ENCODE assay signal across 9 mouse cellular contexts in the genomic region with DNA sequence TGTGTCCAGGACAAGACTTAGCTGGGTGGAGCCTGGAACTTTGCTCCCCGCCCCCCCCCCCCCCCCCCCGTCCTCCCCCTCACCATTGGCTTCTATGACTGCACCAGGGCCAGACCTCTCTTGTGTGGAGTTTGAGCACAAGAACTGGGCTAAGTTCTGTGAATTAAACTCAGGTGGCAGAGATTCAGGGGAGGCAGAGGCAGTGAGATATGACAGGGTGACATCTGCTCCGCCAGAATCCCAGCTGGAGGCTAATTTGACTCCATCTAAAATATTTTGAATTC.
A peak's percentile ranks its signal among the peaks of the same experiment; 100 is the strongest.
DNase-seq lines count a peak whose midpoint lies in the region; ATAC-seq and TF ChIP-seq lines count a peak whose summit lies in the region.
"Had no signal": no experiment of that assay in that cellular context is flagged by ENCODE, and none has a peak within 500 bp of the region (broad histone marks: within the 10 kb centered on the region; RNA-seq: fewer than 3 reads in every experiment).

No protein-coding gene starts in this region.

- DNase-seq in heart, adult 8-10 months (ENCODE audit: low spot score) = no peak
- DNase-seq in embryonic facial prominence, embryonic 11.5 days (ENCODE audit: low spot score) = no peak
- peak; percentile 38 for DNase-seq in midbrain, postnatal 0 days (ENCODE audit: low spot score)
- DNase-seq in heart, postnatal 10 days = no peak
- no peak for DNase-seq in ovary, postnatal 10 days (ENCODE audit: low spot score)
- DNase-seq in stomach, postnatal 0 days (ENCODE audit: low spot score) = no peak
- DNase-seq: thymus, adult 18-20 months had no signal

- no peak for ATAC-seq in heart, embryonic 12.5 days (ENCODE audit: insufficient number of reproducible peaks, low FRiP score)
- no peak for ATAC-seq in embryonic facial prominence, embryonic 11.5 days (replicated peaks; ENCODE audit: insufficient number of reproducible peaks, low FRiP score, low TSS enrichment, low read depth)
- peak; percentile 66 for ATAC-seq in hindbrain, embryonic 12.5 days (ENCODE audit: low FRiP score)
- ATAC-seq in midbrain, postnatal 0 days (ENCODE audit: low FRiP score) = no peak
- ATAC-seq in stomach, postnatal 0 days (ENCODE audit: low FRiP score, low TSS enrichment) = no peak

- 0 out of 2 replicates have a peak overlapping the region, but pooled peaks have one; percentile 53 for H3K4me2 ChIP-seq in heart, embryonic 12.5 days
- 0 out of 2 replicates have a peak overlapping the region, but pooled peaks have one; percentile 20 for H3K4me2 ChIP-seq in embryonic facial prominence, embryonic 11.5 days (ENCODE audit: low read depth, low read length)
- H3K4me2 ChIP-seq in hindbrain, embryonic 12.5 days (replicated peaks) = peak overlapping the region; percentile 21
- no peak overlapping the region for H3K4me2 ChIP-seq in midbrain, postnatal 0 days (ENCODE audit: low read depth, low read length, poor library complexity, severe bottlenecking)
- no peak overlapping the region for H3K4me2 ChIP-seq in stomach, postnatal 0 days (replicated peaks; ENCODE audit: low read depth)

- peaks cover 14% of the 10 kb centered on the region for H3K27me3 ChIP-seq in heart, embryonic 12.5 days (replicated peaks)
- no peaks in the 10 kb centered on the region for H3K27me3 ChIP-seq in embryonic facial prominence, embryonic 11.5 days (ENCODE audit: control insufficient read depth, insufficient read depth, low read length)
- H3K27me3 ChIP-seq in hindbrain, embryonic 12.5 days = no peaks in the 10 kb centered on the region
- H3K27me3 ChIP-seq in midbrain, postnatal 0 days (ENCODE audit: insufficient read depth, low read length) = no peaks in the 10 kb centered on the region
- no peaks in the 10 kb centered on the region for H3K27me3 ChIP-seq in stomach, postnatal 0 days (ENCODE audit: control insufficient read depth, insufficient read depth, low read length)

- no peak for TF ChIP-seq EP300 in stomach, postnatal 0 days (optimal IDR thresholded peaks at IDR 0.05)

- 28% methylated on average over 3 of the region's 3 CpGs for WGBS in heart, embryonic 12.5 days
- WGBS in embryonic facial prominence, embryonic 11.5 days = 13% methylated on average over 2 of the region's 3 CpGs
- WGBS in hindbrain, embryonic 12.5 days = 7% methylated on average over 1 of the region's 3 CpGs
- WGBS in midbrain, postnatal 0 days = 29% methylated on average over 1 of the region's 3 CpGs
- WGBS in stomach, postnatal 0 days = 37% methylated on average over 1 of the region's 3 CpGs

- intact Hi-C loops in heart, postnatal 10 days (cut with DNase I) = no loop called here

- no peak for TF ChIP-seq CTCF in midbrain, postnatal 0 days (IDR thresholded peaks at IDR 0.05)
- no peak for TF ChIP-seq CTCF in stomach, postnatal 0 days (IDR thresholded peaks at IDR 0.05; ENCODE audit: low read depth)

- no peaks in the 10 kb centered on the region; the same call in 1 of the 2 replicates for H3K9me3 ChIP-seq in heart, embryonic 12.5 days (replicated peaks)
- no peaks in the 10 kb centered on the region for H3K9me3 ChIP-seq in embryonic facial prominence, embryonic 11.5 days (replicated peaks; ENCODE audit: control insufficient read depth, low read length)
- no peaks in the 10 kb centered on the region; the same call in 1 of the 2 replicates for H3K9me3 ChIP-seq in hindbrain, embryonic 12.5 days (replicated peaks)
- H3K9me3 ChIP-seq in midbrain, postnatal 0 days (ENCODE audit: low read length) = no peaks in the 10 kb centered on the region
- no peaks in the 10 kb centered on the region for H3K9me3 ChIP-seq in stomach, postnatal 0 days (ENCODE audit: control insufficient read depth, low read length)

- no peak overlapping the region for H3K9ac ChIP-seq in heart, embryonic 12.5 days
- no peak overlapping the region for H3K9ac ChIP-seq in embryonic facial prominence, embryonic 11.5 days (replicated peaks; ENCODE audit: low read length)
- H3K9ac ChIP-seq in hindbrain, embryonic 12.5 days = no peak overlapping the region
- H3K9ac ChIP-seq in midbrain, postnatal 0 days (replicated peaks; ENCODE audit: low read length, poor library complexity, severe bottlenecking) = no peak overlapping the region
- no peak overlapping the region for H3K9ac ChIP-seq in stomach, postnatal 0 days (ENCODE audit: low read length)

- no peak overlapping the region for H3K27ac ChIP-seq in heart, embryonic 12.5 days (ENCODE audit: poor library complexity, severe bottlenecking)
- no peak overlapping the region for H3K27ac ChIP-seq in embryonic facial prominence, embryonic 11.5 days (replicated peaks; ENCODE audit: low read depth, low read length)
- H3K27ac ChIP-seq in hindbrain, embryonic 12.5 days = peak overlapping the region; percentile 79
- no peak overlapping the region for H3K27ac ChIP-seq in midbrain, postnatal 0 days (ENCODE audit: low read depth, low read length)
- H3K27ac ChIP-seq in stomach, postnatal 0 days (replicated peaks) = no peak overlapping the region

- H3K36me3 ChIP-seq in heart, embryonic 12.5 days = no peaks in the 10 kb centered on the region
- H3K36me3 ChIP-seq in embryonic facial prominence, embryonic 11.5 days (replicated peaks; ENCODE audit: control insufficient read depth, insufficient read depth, low read depth, low read length) = no peaks in the 10 kb centered on the region
- H3K36me3 ChIP-seq in hindbrain, embryonic 12.5 days = no peaks in the 10 kb centered on the region
- H3K36me3 ChIP-seq in midbrain, postnatal 0 days (ENCODE audit: insufficient read depth, low read length) = no peaks in the 10 kb centered on the region
- H3K36me3 ChIP-seq in stomach, postnatal 0 days (ENCODE audit: control insufficient read depth, insufficient read depth, low read length) = no peaks in the 10 kb centered on the region

- H3K4me3 ChIP-seq in heart, embryonic 12.5 days = no peak overlapping the region
- H3K4me3 ChIP-seq in embryonic facial prominence, embryonic 11.5 days (ENCODE audit: low read depth, low read length) = no peak overlapping the region
- no peak overlapping the region for H3K4me3 ChIP-seq in hindbrain, embryonic 12.5 days
- H3K4me3 ChIP-seq in midbrain, postnatal 0 days (ENCODE audit: low read depth, low read length) = no peak overlapping the region
- no peak overlapping the region for H3K4me3 ChIP-seq in stomach, postnatal 0 days (ENCODE audit: low read depth, low read length)

- peaks cover 5% of the 10 kb centered on the region; the same call in 1 of the 2 replicates for H3K4me1 ChIP-seq in heart, embryonic 12.5 days (replicated peaks)
- H3K4me1 ChIP-seq in embryonic facial prominence, embryonic 11.5 days (ENCODE audit: control insufficient read depth, insufficient read depth, low read length) = no peaks in the 10 kb centered on the region
- H3K4me1 ChIP-seq in hindbrain, embryonic 12.5 days = peaks cover 21% of the 10 kb centered on the region
- peaks cover 13% of the 10 kb centered on the region; the same call in 1 of the 2 replicates for H3K4me1 ChIP-seq in midbrain, postnatal 0 days (ENCODE audit: insufficient read depth, low read length)
- no peaks in the 10 kb centered on the region for H3K4me1 ChIP-seq in stomach, postnatal 0 days (replicated peaks; ENCODE audit: control insufficient read depth, insufficient read depth)

Comparison
In these comparisons a context has a peak if more than half of its experiments do, and no peak if none do; other contexts are left out.
1. H3K4me2 ChIP-seq: peak in heart, embryonic 12.5 days (single experiment), embryonic facial prominence, embryonic 11.5 days (single experiment) and hindbrain, embryonic 12.5 days (single experiment); none in midbrain, postnatal 0 days (single experiment) and stomach, postnatal 0 days (single experiment).